Mouse (Mus musculus): Measurements from ENCODE around the gene Xpr1. TPM values are rescaled to one million over a fixed set of nuclear protein-coding genes. Genes with fewer than 3 reads are reported as not detected.

Xpr1 gene
- total and polyA plus RNA-seq, 3 experiments = 6.2 to 67.8 (median 12.2) TPM

GRCm38 (mm10) chr1:155283808-155284207 lies 133.4 kb downstream of the Xpr1 start:
- Histone ChIP-seq H3K36me3 (ENCODE audit: control insufficient read depth in 1 of 2, insufficient read depth in 2 of 2, low read length in 2 of 2) (peaks cover 0 to 14% of the 10 kb centered on the region in 2 experiments; a peak in 2 of 4 replicates), H3K4me3 (ENCODE audit: control insufficient read depth in 1 of 2, insufficient read depth in 1 of 2, low read depth in 2 of 2, low read length in 2 of 2) (peak overlapping the region in 1 of 2 experiments; percentile 18; a peak in 1 of 4 replicates), H3K9me3 (replicated peaks; ENCODE audit: insufficient read depth, low read length) (no peaks in the 10 kb centered on the region), H3K79me2 (ENCODE audit: control insufficient read depth, insufficient read depth, low read length, poor library complexity) (no peaks in the 10 kb centered on the region), H3K27me3 (ENCODE audit: control insufficient read depth in 1 of 2, insufficient read depth in 2 of 2, low read length in 2 of 2) (no peaks in the 10 kb centered on the region), H3K9ac (ENCODE audit: control insufficient read depth, low read depth, low read length, poor library complexity, severe bottlenecking) (no peak overlapping the region), H3K27ac (ENCODE audit: control insufficient read depth, low read depth, low read length) (peak overlapping the region; percentile 17; the same call in 1 of the 2 replicates), H3K4me1 (ENCODE audit: control insufficient read depth in 1 of 2, insufficient read depth in 2 of 2, low read length in 2 of 2) (peaks cover 6 to 11% of the 10 kb centered on the region in 2 experiments)
- peak; percentile 86 for DNase-seq (ENCODE audit: low read depth, low spot score)
- TF ChIP-seq POLR2AphosphoS5 (IDR thresholded peaks at IDR 0.05; ENCODE audit: borderline replicate concordance, low read depth, low read length) = no peak
- TF ChIP-seq MYC (IDR thresholded peaks at IDR 0.05; ENCODE audit: low read depth, low read length) = no peak
- TF ChIP-seq MAFK (IDR thresholded peaks at IDR 0.05; ENCODE audit: borderline replicate concordance, low read depth, low read length) = no peak
- no peak for TF ChIP-seq CHD1 (IDR thresholded peaks at IDR 0.05; ENCODE audit: low read depth, low read length)
- TF ChIP-seq KAT2A (conservative IDR thresholded peaks at IDR 0.05; ENCODE audit: low read depth, low read length) = no peak
- TF ChIP-seq NELFE (IDR thresholded peaks at IDR 0.05; ENCODE audit: low read depth, low read length) = no peak
- TF ChIP-seq CHD2 (IDR thresholded peaks at IDR 0.05; ENCODE audit: low read length) = no peak
- peak; percentile 15; the same call in 1 of the 2 replicates for TF ChIP-seq SMC3 (IDR thresholded peaks at IDR 0.05; ENCODE audit: low read depth, low read length)
- no peak for TF ChIP-seq MEF2A (IDR thresholded peaks at IDR 0.05; ENCODE audit: extremely low read depth, insufficient replicate concordance, low read depth, low read length, poor library complexity, severe bottlenecking)
- peak; percentile 41 to 76; a peak in 3 of 4 replicates for TF ChIP-seq EP300 (IDR thresholded peaks at IDR 0.05; ENCODE audit: low read depth in 1 of 2, low read length in 2 of 2)
- peak; percentile 92 for TF ChIP-seq ETS1 (IDR thresholded peaks at IDR 0.05; ENCODE audit: low read depth, low read length)
- TF ChIP-seq MXI1 (IDR thresholded peaks at IDR 0.05; ENCODE audit: low read depth, low read length) = no peak; the same call in 1 of the 2 replicates
- 0 out of 2 replicates have a peak, but pooled peaks have one; percentile 32 for TF ChIP-seq TCF12 (IDR thresholded peaks at IDR 0.05; ENCODE audit: low read depth, low read length)
- no peak for TF ChIP-seq HCFC1 (IDR thresholded peaks at IDR 0.05; ENCODE audit: low read depth, low read length)
- TF ChIP-seq USF1 (IDR thresholded peaks at IDR 0.05; ENCODE audit: low read depth, low read length) = no peak
- no peak for TF ChIP-seq JUND (IDR thresholded peaks at IDR 0.05; ENCODE audit: low read depth, low read length)
- TF ChIP-seq ZKSCAN1 (IDR thresholded peaks at IDR 0.05; ENCODE audit: low read depth, low read length) = no peak
- TF ChIP-seq BHLHE40 (IDR thresholded peaks at IDR 0.05; ENCODE audit: borderline replicate concordance, low read depth, low read length) = no peak
- TF ChIP-seq UBTF (IDR thresholded peaks at IDR 0.05; ENCODE audit: borderline replicate concordance, insufficient read depth, low read depth, low read length) = no peak
- peak; percentile 74; the same call in 1 of the 2 replicates for TF ChIP-seq SIN3A (IDR thresholded peaks at IDR 0.05; ENCODE audit: low read length)
- TF ChIP-seq E2F4 (IDR thresholded peaks at IDR 0.05; ENCODE audit: borderline replicate concordance, low read depth, low read length) = no peak
- no peak for TF ChIP-seq TBP (IDR thresholded peaks at IDR 0.05; ENCODE audit: low read depth, low read length)
- no peak for TF ChIP-seq GATA1 (IDR thresholded peaks at IDR 0.05; ENCODE audit: low read depth, low read length)
- TF ChIP-seq NRF1 (IDR thresholded peaks at IDR 0.05; ENCODE audit: insufficient read depth, low read depth, low read length, poor library complexity, severe bottlenecking) = no peak
- no peak for TF ChIP-seq TAL1 (IDR thresholded peaks at IDR 0.05; ENCODE audit: low read length)
- TF ChIP-seq RCOR1 (IDR thresholded peaks at IDR 0.05; ENCODE audit: low read depth, low read length) = peak; percentile 22; the same call in 1 of the 2 replicates
- no peak for TF ChIP-seq POLR2AphosphoS2 (IDR thresholded peaks at IDR 0.05; ENCODE audit: low read length)
- TF ChIP-seq ELF1 (IDR thresholded peaks at IDR 0.05; ENCODE audit: low read depth, low read length) = peak; percentile 63
